Mouse (Mus musculus): ENCODE measurements around the gene Gusb. TPM values are rescaled to one million over a fixed set of nuclear protein-coding genes. Genes with fewer than 3 reads are reported as not detected.
"Not testable (repeated sequence)": the region's sequence is repeated elsewhere in the genome, so short reads cannot be mapped to it uniquely, and the experiment has no call there.

Gene Gusb
- polyA plus RNA-seq, 1 experiment from 2014 or later: 264 TPM

GRCm38 (mm10) chr5:129954473-129955254 is 48.2 kb downstream of the Gusb start:
- TF ChIP-seq CTCF (IDR thresholded peaks at IDR 0.05; ENCODE audit: low read depth): no peak
- no peaks in the 10 kb centered on the region; the same call in 1 of the 2 replicates for H3K36me3 ChIP-seq (ENCODE audit: control insufficient read depth, insufficient read depth)
- 78% methylated on average over 5 of the region's 5 CpGs for WGBS
- H3K9ac ChIP-seq (ENCODE audit: low read depth, low read length): no peak overlapping the region
- no peak for ATAC-seq
- H3K27me3 ChIP-seq (replicated peaks; ENCODE audit: control insufficient read depth, insufficient read depth, low read length): no peaks in the 10 kb centered on the region
- H3K4me1 ChIP-seq (replicated peaks; ENCODE audit: control insufficient read depth, insufficient read depth, low read length): no peaks in the 10 kb centered on the region
- no peak overlapping the region for H3K4me3 ChIP-seq (ENCODE audit: low read depth, low read length)
- H3K9me3 ChIP-seq (ENCODE audit: control insufficient read depth): no peaks in the 10 kb centered on the region
- H3K4me2 ChIP-seq (replicated peaks; ENCODE audit: low read depth): no peak overlapping the region
- H3K27ac ChIP-seq (ENCODE audit: low read depth, low read length): no peak overlapping the region

GRCm38 (mm10) chr5:129952143-129952542 is 50.7 kb downstream of the Gusb start:
- H3K4me1 ChIP-seq (replicated peaks; ENCODE audit: control insufficient read depth, insufficient read depth, low read length): no peaks in the 10 kb centered on the region
- H3K9ac ChIP-seq (ENCODE audit: low read depth, low read length): no peak overlapping the region
- no peak for TF ChIP-seq CTCF (IDR thresholded peaks at IDR 0.05; ENCODE audit: low read depth)
- no peaks in the 10 kb centered on the region for H3K9me3 ChIP-seq (ENCODE audit: control insufficient read depth)
- no peak overlapping the region for H3K27ac ChIP-seq (ENCODE audit: low read depth, low read length)
- H3K4me2 ChIP-seq (replicated peaks; ENCODE audit: low read depth): no peak overlapping the region
- 68% methylated on average over 4 of the region's 4 CpGs for WGBS
- H3K4me3 ChIP-seq (ENCODE audit: low read depth, low read length): no peak overlapping the region
- no peak for ATAC-seq
- no peaks in the 10 kb centered on the region for H3K27me3 ChIP-seq (replicated peaks; ENCODE audit: control insufficient read depth, insufficient read depth, low read length)
- H3K36me3 ChIP-seq (ENCODE audit: control insufficient read depth, insufficient read depth): no peaks in the 10 kb centered on the region; the same call in 1 of the 2 replicates

GRCm38 (mm10) chr5:129947528-129948033 is 55.3 kb downstream of the Gusb start:
- H3K4me1 ChIP-seq (replicated peaks; ENCODE audit: control insufficient read depth, insufficient read depth, low read length): no peaks in the 10 kb centered on the region
- H3K9me3 ChIP-seq (ENCODE audit: control insufficient read depth): no peaks in the 10 kb centered on the region
- ATAC-seq: 0 out of 2 replicates have a peak, but pooled peaks have one; percentile 44
- H3K27me3 ChIP-seq (replicated peaks; ENCODE audit: control insufficient read depth, insufficient read depth, low read length): no peaks in the 10 kb centered on the region
- 49% methylated on average over 2 of the region's 2 CpGs for WGBS
- no peak for TF ChIP-seq CTCF (IDR thresholded peaks at IDR 0.05; ENCODE audit: low read depth)
- no peak overlapping the region for H3K4me2 ChIP-seq (replicated peaks; ENCODE audit: low read depth)
- H3K9ac ChIP-seq (ENCODE audit: low read depth, low read length): no peak overlapping the region
- H3K36me3 ChIP-seq (ENCODE audit: control insufficient read depth, insufficient read depth): peaks cover 7% of the 10 kb centered on the region; the same call in 1 of the 2 replicates
- H3K27ac ChIP-seq (ENCODE audit: low read depth, low read length): peak overlapping the region; percentile 29; the same call in 1 of the 2 replicates
- no peak overlapping the region for H3K4me3 ChIP-seq (ENCODE audit: low read depth, low read length)

- 0 out of 2 replicates have a peak, but pooled peaks cover 7% of the 10 kb centered on the region for H3K36me3 ChIP-seq (ENCODE audit: control insufficient read depth, insufficient read depth)
- H3K9me3 ChIP-seq (ENCODE audit: control insufficient read depth): no peaks in the 10 kb centered on the region
- no peak overlapping the region for H3K4me3 ChIP-seq (ENCODE audit: low read depth, low read length)
- H3K9ac ChIP-seq (ENCODE audit: low read depth, low read length): no peak overlapping the region
- H3K4me2 ChIP-seq (replicated peaks; ENCODE audit: low read depth): peak overlapping the region; percentile 27; the same call in 1 of the 2 replicates
- no peak for TF ChIP-seq CTCF (IDR thresholded peaks at IDR 0.05; ENCODE audit: low read depth)
- no peak for ATAC-seq
- no peaks in the 10 kb centered on the region for H3K4me1 ChIP-seq (replicated peaks; ENCODE audit: control insufficient read depth, insufficient read depth, low read length)
- 58% methylated on average over 1 of the region's 1 CpGs for WGBS
- H3K27ac ChIP-seq (ENCODE audit: low read depth, low read length): no peak overlapping the region
- no peaks in the 10 kb centered on the region for H3K27me3 ChIP-seq (replicated peaks; ENCODE audit: control insufficient read depth, insufficient read depth, low read length)
Measured at GRCm38 (mm10) chr5:129943402-129943801, 59.4 kb downstream of the Gusb start.

GRCm38 (mm10) chr5:129942073-129942939 is 60.5 kb downstream of the Gusb start:
- H3K4me1 ChIP-seq (replicated peaks; ENCODE audit: control insufficient read depth, insufficient read depth, low read length); H3K9me3 ChIP-seq (ENCODE audit: control insufficient read depth); H3K27me3 ChIP-seq (replicated peaks; ENCODE audit: control insufficient read depth, insufficient read depth, low read length); H3K36me3 ChIP-seq (ENCODE audit: control insufficient read depth, insufficient read depth): not testable (repeated sequence)
- peak overlapping the region; percentile 88 for H3K4me3 ChIP-seq (ENCODE audit: low read depth, low read length)
- H3K27ac ChIP-seq (ENCODE audit: low read depth, low read length): peak overlapping the region; percentile 88
- TF ChIP-seq CTCF (IDR thresholded peaks at IDR 0.05; ENCODE audit: low read depth): peak; percentile 36
- peak overlapping the region; percentile 78 for H3K4me2 ChIP-seq (replicated peaks; ENCODE audit: low read depth)
- H3K9ac ChIP-seq (ENCODE audit: low read depth, low read length): peak overlapping the region; percentile 91
- under 1% methylated on average over 45 of the region's 82 CpGs for WGBS
- peak; percentile 10; the same call in 1 of the 2 replicates for ATAC-seq
